Mouse (Mus musculus) midbrain, embryonic 13.5 days (tissue): ENCODE measurements around the gene Cpne2. TPM values are rescaled to one million over a fixed set of nuclear protein-coding genes. Genes with fewer than 3 reads are reported as not detected.

Experiments used
- ATAC-seq: fragments of 200-750 bp; cut with Nextera tagmentation; 2 replicates; pipeline ENCODE4 v1.8.0; 2017; ENCODE audit warnings: mild to moderate bottlenecking, moderate TSS enrichment, moderate library complexity
- H3K27ac ChIP-seq: fragments of 300-500 bp; sonication (generic); 2 replicates; pipeline ENCODE4 v1.5.1; 2015; ENCODE audit warnings: inconsistent platforms, mild to moderate bottlenecking, moderate library complexity
- H3K27me3 ChIP-seq: fragments of 300-500 bp; sonication (generic); 2 replicates; pipeline ENCODE4 v1.6.1; 2015; ENCODE audit warnings: mild to moderate bottlenecking, inconsistent platforms
- H3K36me3 ChIP-seq: fragments of 300-500 bp; sonication (generic); 2 replicates; pipeline ENCODE4 v1.6.1; 2015; ENCODE audit warnings: mild to moderate bottlenecking, inconsistent platforms
- H3K4me1 ChIP-seq: fragments of 300-500 bp; sonication (generic); replicated peaks from 2 replicates; pipeline ENCODE4 v1.6.1; 2015; ENCODE audit warnings: inconsistent platforms
- H3K4me2 ChIP-seq: fragments of 300-500 bp; sonication (generic); replicated peaks from 2 replicates; pipeline ENCODE4 v1.6.1; 2015; ENCODE audit warnings: moderate library complexity, mild to moderate bottlenecking, inconsistent platforms
- H3K4me3 ChIP-seq: fragments of 300-500 bp; sonication (generic); replicated peaks from 2 replicates; pipeline ENCODE4 v1.5.1; 2015; ENCODE audit warnings: mild to moderate bottlenecking, inconsistent platforms
- H3K9ac ChIP-seq: fragments of 300-500 bp; sonication (generic); replicated peaks from 2 replicates; pipeline ENCODE4 v1.6.1; 2015; ENCODE audit warnings: mild to moderate bottlenecking, inconsistent platforms
- H3K9me3 ChIP-seq: fragments of 300-500 bp; sonication (generic); 2 replicates; pipeline ENCODE4 v1.6.1; 2016; ENCODE audit warnings: mild to moderate bottlenecking, inconsistent platforms
- WGBS: fragments of 180-500 bp; shearing (Covaris S2); methylation state at CpG from one replicate; pipeline ENCODE4 v1.1.7; 2015; 5-methylcytosine and 5-hydroxymethylcytosine counted together
- microRNA-seq: library from miRNA; unstranded; fragments of <30 nt; microRNA quantifications from one replicate; pipeline ENCODE4, GENCODE M21; 2016
- polyA plus RNA-seq: library from polyadenylated mRNA; unstranded; fragments of >200 nt; fragmentation: Nextera tagmentation; extraction: Ambion mirVana; gene quantifications from 2 replicates; pipeline ENCODE4 v1.2.1, GENCODE M21; 2015

The Cpne2 gene
- polyA plus RNA-seq, 1 experiment from 2014 or later, result 12.3 TPM

DNA sequence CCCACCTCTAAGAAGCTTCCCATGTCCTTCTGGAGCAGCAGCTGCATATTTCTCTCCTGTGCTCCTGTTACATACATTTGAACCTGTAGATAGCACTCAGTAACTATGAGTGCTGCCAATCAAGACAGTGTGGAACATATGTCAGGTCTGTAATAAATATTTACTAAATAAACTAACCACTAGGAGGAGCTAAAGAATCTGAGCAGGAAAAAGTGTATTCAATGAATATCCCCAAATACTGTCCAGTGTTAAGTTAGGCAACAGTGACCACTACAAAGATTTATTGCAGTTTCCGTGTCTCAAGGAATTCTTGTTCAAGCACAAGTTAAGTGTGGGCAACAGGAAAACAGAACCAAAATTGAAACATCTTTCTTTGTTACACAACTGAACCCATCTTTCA is 61.4 kb downstream of the Cpne2 start:
- Histone ChIP-seq H3K4me2 (no peak overlapping the region), H3K9ac (no peak overlapping the region), H3K4me1 (peaks cover 8% of the 10 kb centered on the region), H3K27ac (no peak overlapping the region), H3K27me3 (no peaks in the 10 kb centered on the region), H3K36me3 (peaks cover 2% of the 10 kb centered on the region), H3K4me3 (no peak overlapping the region), H3K9me3 (no peaks in the 10 kb centered on the region)
- 82% methylated on average over 1 of the region's 1 CpGs for WGBS
- ATAC-seq, result no peak

DNA sequence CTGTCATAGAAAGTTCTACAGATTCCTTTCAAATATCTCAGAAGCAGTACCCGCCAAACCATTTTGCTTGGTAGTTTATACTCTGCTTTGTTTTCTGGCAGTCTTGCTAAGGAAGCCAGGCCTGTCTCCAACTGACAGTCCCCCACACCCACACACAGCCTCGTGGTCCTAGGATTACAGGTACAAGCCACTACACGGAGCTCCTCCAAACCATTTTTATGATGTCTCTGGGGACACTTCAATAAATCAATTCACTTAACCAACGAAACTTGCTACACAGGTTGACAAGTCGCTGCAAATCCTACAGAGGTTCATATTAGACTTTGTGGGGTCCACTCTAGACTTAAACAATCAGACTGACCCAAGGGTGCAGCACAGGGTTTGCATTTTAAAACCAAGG is 67.7 kb downstream of the Cpne2 start:
- H3K27ac ChIP-seq, result no peak overlapping the region; the same call in 1 of the 2 replicates
- WGBS, result 26% methylated on average over 5 of the region's 5 CpGs
- no peak for ATAC-seq

GRCm38 (mm10) chr8:94601034-94601606 is 68.3 kb downstream of the Cpne2 start:
- peak; percentile 61 for ATAC-seq
- H3K27me3 ChIP-seq, result no peaks in the 10 kb centered on the region
- H3K9ac ChIP-seq, result peak overlapping the region; percentile 92
- peaks cover 40% of the 10 kb centered on the region for H3K4me1 ChIP-seq
- peak overlapping the region; percentile 95 for H3K4me3 ChIP-seq
- WGBS, result under 1% methylated on average over 51 of the region's 51 CpGs
- peak overlapping the region; percentile 88 for H3K27ac ChIP-seq
- H3K9me3 ChIP-seq, result no peaks in the 10 kb centered on the region
- no peaks in the 10 kb centered on the region for H3K36me3 ChIP-seq
- peak overlapping the region; percentile 99 for H3K4me2 ChIP-seq

More for the DNA sequence above, 67.7 kb downstream of the Cpne2 start:
- H3K4me3 ChIP-seq, result peak overlapping the region; percentile 95
- H3K4me1 ChIP-seq, result peaks cover 40% of the 10 kb centered on the region
- H3K9me3 ChIP-seq, result no peaks in the 10 kb centered on the region
- peak overlapping the region; percentile 99 for H3K4me2 ChIP-seq
- H3K27me3 ChIP-seq, result no peaks in the 10 kb centered on the region
- no peaks in the 10 kb centered on the region for H3K36me3 ChIP-seq
- H3K9ac ChIP-seq, result peak overlapping the region; percentile 92

DNA sequence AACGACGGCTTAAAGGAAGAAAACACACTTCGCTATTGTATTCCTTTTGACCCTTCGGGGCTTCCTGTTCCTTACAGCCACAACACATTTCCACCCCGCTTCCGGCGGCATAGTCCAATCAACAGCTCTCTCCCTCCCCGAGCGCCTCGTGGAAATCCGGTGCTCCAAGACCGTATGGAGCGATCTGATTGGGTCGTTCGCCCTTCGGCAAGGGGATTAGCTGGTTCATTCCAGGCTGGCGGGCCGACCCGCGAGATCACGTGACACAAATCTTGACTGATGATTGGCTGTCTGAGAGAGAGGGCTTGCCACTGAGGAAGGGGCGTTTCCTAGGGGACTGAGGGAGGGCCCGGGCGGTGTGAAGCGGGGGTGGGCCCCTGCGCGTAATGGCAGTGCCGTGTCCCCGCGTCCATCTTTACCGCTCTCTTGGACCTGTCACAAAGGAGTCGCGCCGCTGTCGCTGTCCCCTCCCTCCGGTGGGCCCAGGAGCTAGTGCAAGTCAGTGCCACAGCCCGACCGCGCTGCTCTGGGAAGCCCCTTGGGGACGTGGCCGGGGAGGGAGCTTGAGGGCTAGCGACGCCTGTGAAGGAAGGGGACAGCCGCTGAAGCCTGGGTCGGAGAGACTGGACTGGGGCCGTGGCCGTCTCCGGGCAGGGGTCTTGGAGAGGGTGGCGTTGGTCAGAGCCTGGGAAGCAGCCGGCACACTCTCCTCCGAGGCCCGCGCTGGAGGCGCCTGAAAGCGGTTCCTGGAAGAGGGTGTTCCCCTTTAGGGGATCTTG is 69.0 kb downstream of the Cpne2 start, which contains the start of the genes Rspry1 and Fam192a:
Rspry1 (plus strand) TSS at position 331 of the 779 bp plus-strand sequence.
Fam192a (minus strand) TSS at position 391 of the 779 bp plus-strand sequence.
- H3K9ac ChIP-seq, result peak within 1 kb of the TSS; percentile 93
- H3K27ac ChIP-seq, result peak within 1 kb of the TSS; percentile 95
- H3K27me3 ChIP-seq, result no peaks in the 10 kb centered on the region
- no peaks in the 10 kb centered on the region for H3K36me3 ChIP-seq
- peak; percentile 99 for ATAC-seq
- WGBS, result under 1% methylated on average over 54 of the region's 55 CpGs
- no peaks in the 10 kb centered on the region for H3K9me3 ChIP-seq
- peak within 1 kb of the TSS; percentile 95 for H3K4me3 ChIP-seq
- H3K4me2 ChIP-seq, result peak within 1 kb of the TSS; percentile 99
- peaks cover 40% of the 10 kb centered on the region for H3K4me1 ChIP-seq

DNA sequence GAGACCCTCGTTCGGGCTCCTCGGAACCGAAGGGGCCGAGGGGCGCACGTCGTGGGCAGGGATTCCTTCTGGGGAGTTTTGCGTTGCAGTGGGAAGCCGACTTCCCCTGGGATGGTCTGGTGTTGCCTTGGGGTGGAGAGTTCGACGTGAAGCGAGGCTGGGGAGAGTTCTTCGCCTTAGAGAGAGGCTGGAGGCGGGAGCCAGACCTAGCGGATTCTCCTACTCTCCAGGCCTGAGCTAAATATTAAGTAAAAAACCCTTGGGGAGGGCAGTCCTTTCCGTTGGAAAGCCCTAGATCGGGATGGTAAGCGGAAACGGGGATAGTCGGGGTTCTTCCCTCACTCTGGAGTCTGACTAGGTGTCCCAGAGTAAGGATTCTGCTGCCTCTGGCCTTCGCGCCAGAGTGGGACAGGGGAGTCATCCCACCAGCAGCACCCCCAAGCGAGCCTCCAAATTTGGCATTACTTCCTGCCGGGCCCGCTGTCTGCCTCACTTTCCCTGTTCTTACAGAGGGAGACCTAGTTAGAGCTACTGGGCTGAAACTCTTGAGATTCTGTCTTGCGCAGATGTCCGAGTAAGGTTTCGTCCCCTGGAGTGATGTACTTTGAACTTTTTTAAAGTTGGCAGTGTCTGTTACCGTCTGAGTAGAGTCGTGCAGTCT is 69.8 kb downstream of the Cpne2 start:
- under 1% methylated on average over 31 of the region's 31 CpGs for WGBS
- no peak; the same call in 1 of the 2 replicates for ATAC-seq

DNA sequence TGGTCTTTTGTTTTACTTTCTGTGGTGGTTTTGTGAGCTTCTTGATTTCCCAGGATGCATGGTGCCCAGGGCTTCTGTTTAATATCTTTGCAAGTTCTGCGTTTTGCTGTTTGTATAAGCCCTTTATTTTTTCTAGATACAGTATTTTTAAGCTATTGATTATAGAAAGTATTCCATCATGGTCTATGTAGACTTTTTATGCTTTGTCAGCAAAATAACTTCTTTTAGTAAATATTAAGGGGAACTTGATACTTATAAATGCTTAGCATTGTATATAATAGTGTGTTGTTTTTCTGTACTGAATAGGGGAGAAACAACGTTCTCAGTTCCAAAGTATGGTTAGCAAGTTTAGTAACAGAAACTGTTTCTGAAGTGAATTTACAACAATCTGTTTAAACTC is 71.2 kb downstream of the Cpne2 start:
- Histone ChIP-seq H3K27me3 (no peaks in the 10 kb centered on the region), H3K4me1 (peaks cover 34% of the 10 kb centered on the region), H3K36me3 (no peaks in the 10 kb centered on the region), H3K9ac (no peak overlapping the region), H3K4me3 (no peak overlapping the region), H3K27ac (no peak overlapping the region), H3K4me2 (peak overlapping the region; percentile 99), H3K9me3 (no peaks in the 10 kb centered on the region)
- 93% methylated on average over 2 of the region's 2 CpGs for WGBS
- no peak for ATAC-seq

More for the DNA sequence above, 69.8 kb downstream of the Cpne2 start:
- no peaks in the 10 kb centered on the region for H3K27me3 ChIP-seq
- peak overlapping the region; percentile 95 for H3K4me3 ChIP-seq
- no peaks in the 10 kb centered on the region for H3K9me3 ChIP-seq
- peaks cover 40% of the 10 kb centered on the region for H3K4me1 ChIP-seq
- no peaks in the 10 kb centered on the region for H3K36me3 ChIP-seq
- peak overlapping the region; percentile 95 for H3K27ac ChIP-seq
- peak overlapping the region; percentile 99 for H3K4me2 ChIP-seq
- H3K9ac ChIP-seq, result peak overlapping the region; percentile 93

- Histone ChIP-seq H3K27me3 (no peaks in the 10 kb centered on the region), H3K9me3 (no peaks in the 10 kb centered on the region), H3K4me2 (no peak overlapping the region), H3K4me1 (peaks cover 15% of the 10 kb centered on the region), H3K36me3 (no peaks in the 10 kb centered on the region), H3K27ac (no peak overlapping the region), H3K4me3 (no peak overlapping the region), H3K9ac (no peak overlapping the region)
- 98% methylated on average over 5 of the region's 5 CpGs for WGBS
- no peak for ATAC-seq
These were observed 74.3 kb downstream of the Cpne2 start for GRCm38 (mm10) chr8:94607064-94607463.

Small RNA genes within 50 kb of the gene (microRNA-seq; reads per million reads assigned to microRNA genes)
- not detected for gene Mir7072

Other genes starting within 250 kb of the Cpne2 start
- 0.09 and 0.12 TPM in 2 replicates for gene Slc12a3, start 203.8 kb upstream of the Cpne2 start, polyA plus RNA-seq
- gene Herpud1, start 146.6 kb upstream of the Cpne2 start, polyA plus RNA-seq, result 58.2 and 60.0 TPM in 2 replicates
- gene Nlrc5, start 98.6 kb upstream of the Cpne2 start, polyA plus RNA-seq, result 0.27 and 0.28 TPM in 2 replicates
- gene Rspry1, start 68.9 kb downstream of the Cpne2 start, polyA plus RNA-seq, result 56.6 and 57.3 TPM in 2 replicates
- gene Fam192a, start 69.0 kb downstream of the Cpne2 start, polyA plus RNA-seq, result 96.4 and 106 TPM in 2 replicates
- 238 and 256 TPM in 2 replicates for gene Arl2bp, start 133.6 kb downstream of the Cpne2 start, polyA plus RNA-seq
- 0.21 and 0.43 TPM in 2 replicates for gene Pllp, start 163.3 kb downstream of the Cpne2 start, polyA plus RNA-seq
- not detected in 2 replicates for gene Ccl22, start 212.6 kb downstream of the Cpne2 start, polyA plus RNA-seq
- 14.2 and 14.5 TPM in 2 replicates for gene Cx3cl1, start 239.0 kb downstream of the Cpne2 start, polyA plus RNA-seq